Mouse (Mus musculus) limb, embryonic 10.5 days (tissue): ENCODE data around the gene Zfp944. TPM values are rescaled to one million over a fixed set of nuclear protein-coding genes. Genes with fewer than 3 reads are reported as not detected.
"Not testable (repeated sequence)": the region's sequence is repeated elsewhere in the genome, so short reads cannot be mapped to it uniquely, and the experiment has no call there.

ENCODE experiments used
- DNase-seq: peaks from one replicate; pipeline ENCODE4 v3.0.0-alpha.2; 2017; ENCODE audit warnings: low spot score
- H3K27ac ChIP-seq: fragments of 300-500 bp; sonication (generic); 2 replicates; pipeline ENCODE4 v1.5.1; 2016; ENCODE audit warnings: mild to moderate bottlenecking
- H3K27me3 ChIP-seq: fragments of 300-500 bp; sonication (generic); 2 replicates; pipeline ENCODE4 v1.6.1; 2016; ENCODE audit warnings: low read depth, mild to moderate bottlenecking; ENCODE audit not compliant: poor library complexity, severe bottlenecking
- H3K36me3 ChIP-seq: fragments of 300-500 bp; sonication (generic); 2 replicates; pipeline ENCODE4 v1.6.1; 2016; ENCODE audit warnings: mild to moderate bottlenecking, moderate library complexity
- H3K4me1 ChIP-seq: fragments of 300-500 bp; sonication (generic); 2 replicates; pipeline ENCODE4 v1.6.1; 2016
- H3K4me3 ChIP-seq: fragments of 300-500 bp; sonication (generic); 2 replicates; pipeline ENCODE4 v1.5.1; 2016; ENCODE audit warnings: mild to moderate bottlenecking, moderate library complexity
- H3K9me3 ChIP-seq: fragments of 300-500 bp; sonication (generic); replicated peaks from 2 replicates; pipeline ENCODE4 v1.6.1; 2016; ENCODE audit warnings: mild to moderate bottlenecking
- WGBS: fragments of 180-500 bp; shearing (Covaris S2); methylation state at CpG from one replicate; pipeline ENCODE4 v1.1.7; 2016; 5-methylcytosine and 5-hydroxymethylcytosine counted together
- polyA plus RNA-seq: library from polyadenylated mRNA; unstranded; fragments of >200 nt; fragmentation: Nextera tagmentation; extraction: Ambion mirVana; gene quantifications from 2 replicates; pipeline ENCODE4 v1.2.1, GENCODE M21; 2016

The Zfp944 gene
- polyA plus RNA-seq: 13.0 and 14.2 TPM in 2 replicates

DNA sequence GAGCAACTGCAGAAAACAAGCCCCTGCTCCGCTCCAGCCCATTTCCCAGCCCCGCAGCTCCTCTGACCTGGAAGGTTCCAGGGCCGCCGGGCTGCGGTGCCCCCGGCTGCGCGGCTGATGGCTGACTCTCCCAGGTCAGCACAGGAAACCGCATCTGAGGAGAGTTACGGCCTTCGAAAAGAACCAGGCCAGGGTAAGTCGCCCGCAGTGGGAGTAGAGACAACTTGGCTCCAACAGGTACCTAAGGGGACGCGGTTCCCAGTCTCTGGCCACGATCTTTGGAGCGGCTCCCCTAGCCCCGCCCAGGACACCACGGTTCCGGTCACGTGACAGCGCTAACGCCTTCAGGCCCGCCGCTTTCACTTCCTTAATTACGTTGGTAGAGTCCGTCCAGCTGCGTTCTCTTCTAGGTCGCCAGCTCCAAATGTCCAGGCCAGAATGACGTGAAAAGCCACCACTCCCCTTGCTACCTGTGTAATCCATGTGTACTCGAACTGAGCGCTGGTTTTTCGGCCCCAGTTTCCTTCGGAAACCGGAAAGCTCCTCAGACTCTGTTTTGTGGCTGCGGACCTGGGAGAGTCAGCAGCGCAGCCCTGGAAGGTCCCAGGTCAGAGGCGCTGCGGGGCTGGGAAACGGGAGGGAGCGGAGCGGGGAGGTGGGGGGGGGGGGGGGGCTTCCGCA is at the start of gene Zfp944, which contains the start of gene Zfp758:
TSS of gene Zfp944 (minus strand) at position 300 of the 681 bp plus-strand sequence.
TSS of gene Zfp758 (plus strand) at position 353 of the 681 bp plus-strand sequence.
- peak within 1 kb of the TSS; percentile 58 for H3K4me3 ChIP-seq
- peaks cover 30% of the 10 kb centered on the region for H3K36me3 ChIP-seq
- peak; percentile 73 for DNase-seq
- not testable (repeated sequence) for H3K27me3 ChIP-seq, H3K4me1 ChIP-seq, H3K9me3 ChIP-seq
- peak within 1 kb of the TSS; percentile 83 for H3K27ac ChIP-seq
- WGBS: under 1% methylated on average over 30 of the region's 43 CpGs

DNA sequence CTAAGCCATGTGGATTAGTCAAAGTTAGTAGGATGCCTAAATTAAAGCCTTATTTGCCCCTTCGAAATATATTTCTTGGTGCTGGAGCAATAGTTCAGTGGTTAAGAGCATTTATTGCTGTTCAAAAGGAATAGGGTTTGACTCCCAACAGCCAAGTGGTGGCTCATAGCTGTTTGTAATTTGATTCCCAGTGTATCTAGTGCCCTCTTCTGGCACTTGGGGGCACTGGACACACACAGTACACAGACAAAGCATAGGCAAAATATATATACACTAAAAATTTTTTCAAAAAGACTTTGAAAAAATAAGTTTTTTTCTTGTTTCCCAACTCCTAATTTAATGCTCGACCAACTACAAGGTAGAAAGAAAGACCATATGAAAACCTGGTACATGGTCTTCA is 49.6 kb upstream of the Zfp944 start:
- 79% methylated on average over 2 of the region's 2 CpGs for WGBS
- no peaks in the 10 kb centered on the region for H3K4me1 ChIP-seq
- H3K27me3 ChIP-seq: no peaks in the 10 kb centered on the region
- H3K9me3 ChIP-seq: no peaks in the 10 kb centered on the region
- DNase-seq: no peak
- no peak overlapping the region for H3K4me3 ChIP-seq
- no peak overlapping the region for H3K27ac ChIP-seq
- no peaks in the 10 kb centered on the region for H3K36me3 ChIP-seq

GRCm38 (mm10) chr17:22363895-22364294 is 2.7 kb upstream of the Zfp944 start:
- DNase-seq: no peak
- peaks cover 18% of the 10 kb centered on the region for H3K36me3 ChIP-seq
- peaks cover 10% of the 10 kb centered on the region for H3K4me1 ChIP-seq
- no peaks in the 10 kb centered on the region for H3K9me3 ChIP-seq
- H3K4me3 ChIP-seq: no peak overlapping the region
- H3K27me3 ChIP-seq: no peaks in the 10 kb centered on the region
- 98% methylated on average over 3 of the region's 3 CpGs for WGBS
- no peak overlapping the region for H3K27ac ChIP-seq

DNA sequence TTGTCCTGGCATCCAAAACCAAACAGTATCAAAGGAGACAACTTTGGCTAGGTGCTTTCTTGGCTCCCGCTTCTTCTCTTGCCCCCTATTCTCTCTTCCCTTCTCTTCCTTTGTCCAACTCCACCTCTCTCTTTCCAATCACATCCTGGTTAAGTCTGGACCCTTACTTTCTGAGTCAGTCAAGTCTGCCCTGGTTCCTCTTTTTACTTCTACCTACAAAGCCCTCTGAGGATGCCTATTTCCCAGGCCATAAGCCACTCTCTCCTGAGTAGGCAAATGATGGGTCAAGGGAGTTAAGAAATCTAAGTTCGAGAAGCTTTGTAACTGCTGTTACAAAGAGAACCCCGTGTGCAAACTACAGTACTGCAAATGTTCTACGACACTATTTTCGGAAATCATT is 628 bp downstream of the Zfp944 start:
- DNase-seq: no peak
- no peaks in the 10 kb centered on the region for H3K27me3 ChIP-seq
- no peaks in the 10 kb centered on the region for H3K9me3 ChIP-seq
- 31% methylated on average over 5 of the region's 5 CpGs for WGBS
- peaks cover 10% of the 10 kb centered on the region for H3K4me1 ChIP-seq
- peaks cover 36% of the 10 kb centered on the region for H3K36me3 ChIP-seq
- 0 out of 2 replicates have a peak overlapping the region, but pooled peaks have one; percentile 64 for H3K27ac ChIP-seq
- peak overlapping the region; percentile 58 for H3K4me3 ChIP-seq

DNA sequence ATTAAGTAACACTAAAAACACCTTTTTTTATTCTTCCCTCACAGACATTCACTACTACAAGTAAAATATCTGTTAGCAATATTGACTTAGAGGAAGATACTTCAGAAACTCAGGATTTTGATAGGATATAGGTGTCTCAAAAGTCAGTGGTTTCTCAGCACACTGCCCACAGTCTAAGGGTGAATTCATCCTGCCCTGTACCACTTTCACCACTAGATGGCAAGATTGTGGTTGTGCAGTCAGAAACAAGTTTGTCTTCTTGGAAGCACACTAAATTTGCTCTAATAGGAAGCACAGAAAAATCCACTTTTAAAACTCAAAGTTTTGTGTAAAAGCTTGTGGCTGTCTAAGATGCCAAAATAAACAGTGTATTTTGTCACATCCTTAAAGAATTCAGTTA is 8.4 kb downstream of the Zfp944 start:
- H3K27ac ChIP-seq: no peak overlapping the region
- H3K4me1 ChIP-seq: no peaks in the 10 kb centered on the region
- H3K9me3 ChIP-seq: no peaks in the 10 kb centered on the region
- no peak overlapping the region for H3K4me3 ChIP-seq
- DNase-seq: peak; percentile 33
- H3K27me3 ChIP-seq: no peaks in the 10 kb centered on the region
- H3K36me3 ChIP-seq: peaks cover 48% of the 10 kb centered on the region

DNA sequence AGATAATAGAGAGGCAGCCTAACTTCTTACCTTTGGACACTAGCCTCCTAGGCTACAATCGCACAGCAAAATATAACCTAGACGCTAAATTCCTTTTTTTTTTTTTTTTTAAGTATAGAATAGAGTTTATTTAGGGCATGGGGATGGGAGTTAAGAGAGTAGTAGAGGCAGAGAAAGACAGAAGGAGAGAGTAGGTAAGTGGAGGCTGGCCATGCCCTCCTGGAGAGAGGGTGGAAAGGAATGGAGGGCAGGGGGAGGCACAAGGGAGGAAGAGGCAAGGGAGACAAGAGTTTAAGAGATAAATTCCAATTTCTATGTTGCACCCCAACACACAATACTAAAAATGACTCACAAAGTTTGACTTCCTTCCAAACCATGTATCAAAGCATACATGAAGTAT is 46.0 kb downstream of the Zfp944 start:
- DNase-seq, H3K9me3 ChIP-seq, H3K27me3 ChIP-seq, H3K36me3 ChIP-seq, H3K4me1 ChIP-seq: not testable (repeated sequence)
- peak overlapping the region; percentile 76; the same call in 1 of the 2 replicates for H3K27ac ChIP-seq
- WGBS: 13% methylated on average over 2 of the region's 2 CpGs
- peak overlapping the region; percentile 60 for H3K4me3 ChIP-seq

GRCm38 (mm10) chr17:22314730-22315226 is 46.4 kb downstream of the Zfp944 start, which contains the start of gene CT030661.1:
CT030661.1 (minus strand) TSS chr17:22314837.
- not testable (repeated sequence) for H3K4me1 ChIP-seq, H3K27me3 ChIP-seq, H3K36me3 ChIP-seq, H3K9me3 ChIP-seq
- peak within 1 kb of the TSS; percentile 60 for H3K4me3 ChIP-seq
- WGBS: 0% methylated on average over 20 of the region's 20 CpGs
- H3K27ac ChIP-seq: peak within 1 kb of the TSS; percentile 76
- peak; percentile 78 for DNase-seq

DNA sequence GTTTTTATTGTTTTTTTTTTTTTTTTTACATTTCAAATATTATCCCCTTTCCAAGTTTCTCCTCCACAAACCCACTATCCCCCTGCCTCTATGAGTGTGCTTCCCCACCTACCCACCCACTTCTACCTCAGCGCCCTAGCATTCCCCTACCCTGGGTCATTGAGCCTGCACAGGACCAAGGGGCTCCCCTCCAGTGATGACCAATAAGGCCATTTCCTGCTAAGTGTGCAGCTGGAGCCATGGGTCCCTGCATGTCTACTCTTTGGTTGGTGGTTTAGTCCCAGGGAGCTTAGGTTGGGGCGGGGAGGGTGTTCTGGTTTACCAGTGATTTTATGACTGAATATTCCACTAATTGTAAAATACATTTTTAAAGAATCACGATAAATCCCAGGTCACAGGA is 47.0 kb downstream of the Zfp944 start:
- Histone ChIP-seq H3K27ac (0 out of 2 replicates have a peak overlapping the region, but pooled peaks have one; percentile 76), H3K4me3 (peak overlapping the region; percentile 60)
- not testable (repeated sequence) for H3K4me1 ChIP-seq, DNase-seq, H3K27me3 ChIP-seq, H3K9me3 ChIP-seq, H3K36me3 ChIP-seq
- 2% methylated on average over 3 of the region's 3 CpGs for WGBS

Other genes with a start within 250 kb of the Zfp944 start
- 1.2 and 1.6 TPM in 2 replicates for gene Zfp947, start 195.2 kb downstream of the Zfp944 start, polyA plus RNA-seq
- gene Zfp994, start 135.8 kb downstream of the Zfp944 start, polyA plus RNA-seq: 1.0 and 1.7 TPM in 2 replicates
- 5.6 and 8.1 TPM in 2 replicates for gene CT030661.1, start 46.6 kb downstream of the Zfp944 start, polyA plus RNA-seq
- gene Zfp758, start 53 bp upstream of the Zfp944 start, polyA plus RNA-seq: 5.4 and 6.8 TPM in 2 replicates
- gene Zfp946, start 62.8 kb upstream of the Zfp944 start, polyA plus RNA-seq: 19.0 and 23.7 TPM in 2 replicates
- not detected in 2 replicates for gene Vmn2r111, start 212.1 kb upstream of the Zfp944 start, polyA plus RNA-seq
- gene Vmn2r112, start 239.6 kb upstream of the Zfp944 start, polyA plus RNA-seq: not detected in 2 replicates